Mouse (Mus musculus) embryonic facial prominence, embryonic 14.5 days (tissue): ENCODE data around the gene C3. TPM values are rescaled to one million over a fixed set of nuclear protein-coding genes. Genes with fewer than 3 reads are reported as not detected.

Experiments
- ATAC-seq: fragments of 200-750 bp; cut with Nextera tagmentation; 2 replicates; pipeline ENCODE4 v1.8.0; 2017; ENCODE audit warnings: low read depth, moderate number of reproducible peaks, moderate TSS enrichment
- DNase-seq: peaks from one replicate; pipeline ENCODE4 v3.0.0-alpha.2; 2015; ENCODE audit warnings: low spot score
- H3K27ac ChIP-seq: fragments of 300-500 bp; sonication (generic); replicated peaks from 2 replicates; pipeline ENCODE4 v1.5.1; 2014; ENCODE audit warnings: low read depth, mild to moderate bottlenecking, low read length, moderate library complexity
- H3K27me3 ChIP-seq: fragments of 300-500 bp; sonication (generic); replicated peaks from 2 replicates; pipeline ENCODE4 v1.6.1; 2014; ENCODE audit warnings: low read length; ENCODE audit not compliant: control insufficient read depth, insufficient read depth
- H3K36me3 ChIP-seq: fragments of 300-500 bp; sonication (generic); 2 replicates; pipeline ENCODE4 v1.6.1; 2014; ENCODE audit warnings: low read length, mixed read lengths; ENCODE audit not compliant: control insufficient read depth, insufficient read depth
- H3K4me1 ChIP-seq: fragments of 300-500 bp; sonication (generic); 2 replicates; pipeline ENCODE4 v1.6.1; 2014; ENCODE audit warnings: antibody characterized with exemption, low read length; ENCODE audit not compliant: control insufficient read depth, insufficient read depth
- H3K4me2 ChIP-seq: fragments of 300-500 bp; sonication (generic); 2 replicates; pipeline ENCODE4 v1.6.1; 2014; ENCODE audit warnings: low read depth, mild to moderate bottlenecking, low read length, moderate library complexity, mixed read lengths
- H3K4me3 ChIP-seq: fragments of 300-500 bp; sonication (generic); 2 replicates; pipeline ENCODE4 v1.5.1; 2014; ENCODE audit warnings: low read depth, mild to moderate bottlenecking, low read length
- H3K9ac ChIP-seq: fragments of 300-500 bp; sonication (generic); 2 replicates; pipeline ENCODE4 v1.6.1; 2014; ENCODE audit warnings: low read depth, mild to moderate bottlenecking, low read length, moderate library complexity, mixed read lengths
- H3K9me3 ChIP-seq: fragments of 300-500 bp; sonication (generic); 2 replicates; pipeline ENCODE4 v1.6.1; 2016; ENCODE audit warnings: low read length; ENCODE audit not compliant: control insufficient read depth
- WGBS: fragments of 180-500 bp; shearing (Covaris S2); extraction: QIAGEN DNeasy Blood & Tissue Kit; methylation state at CpG from one replicate; pipeline ENCODE4 v1.1.7; 2014; 5-methylcytosine and 5-hydroxymethylcytosine counted together
- polyA plus RNA-seq: library from polyadenylated mRNA; unstranded; fragments of >200 nt; fragmentation: Nextera tagmentation; extraction: Ambion mirVana; gene quantifications from 2 replicates; pipeline ENCODE4 v1.2.1, GENCODE M21; 2014

C3 gene
- polyA plus RNA-seq, 1 experiment from 2014 or later = 4.6 TPM

- ATAC-seq (peak; percentile 88), DNase-seq (peak; percentile 76)
- Histone ChIP-seq H3K9ac (no peak overlapping the region), H3K36me3 (peaks cover 36% of the 10 kb centered on the region), H3K27me3 (no peaks in the 10 kb centered on the region), H3K4me3 (peak overlapping the region; percentile 6; the same call in 1 of the 2 replicates), H3K4me1 (peaks cover 7% of the 10 kb centered on the region; the same call in 1 of the 2 replicates), H3K27ac (no peak overlapping the region), H3K9me3 (no peaks in the 10 kb centered on the region), H3K4me2 (peak overlapping the region; percentile 42)
- WGBS = 29% methylated on average over 20 of the region's 22 CpGs
These were observed 37.3 kb upstream of the C3 start for GRCm38 (mm10) chr17:57264972-57265945.

- no peak overlapping the region for H3K9ac ChIP-seq
- DNase-seq (no peak), ATAC-seq (no peak)
These were observed 36.2 kb upstream of the C3 start for GRCm38 (mm10) chr17:57264164-57264563.

GRCm38 (mm10) chr17:57262901-57263550, 35.1 kb upstream of the C3 start:
- H3K9ac ChIP-seq = no peak overlapping the region
- no peaks in the 10 kb centered on the region for H3K27me3 ChIP-seq
- H3K9me3 ChIP-seq = no peaks in the 10 kb centered on the region
- H3K27ac ChIP-seq = no peak overlapping the region
- no peak for ATAC-seq
- DNase-seq = no peak
- 87% methylated on average over 16 of the region's 17 CpGs for WGBS
- no peak overlapping the region for H3K4me2 ChIP-seq
- H3K4me3 ChIP-seq = no peak overlapping the region
- H3K36me3 ChIP-seq = peaks cover 57% of the 10 kb centered on the region
- H3K4me1 ChIP-seq = peaks cover 7% of the 10 kb centered on the region; the same call in 1 of the 2 replicates

More at GRCm38 (mm10) chr17:57264164-57264563, 36.2 kb upstream of the C3 start:
- peaks cover 7% of the 10 kb centered on the region; the same call in 1 of the 2 replicates for H3K4me1 ChIP-seq
- H3K4me2 ChIP-seq = no peak overlapping the region
- no peaks in the 10 kb centered on the region for H3K9me3 ChIP-seq
- H3K4me3 ChIP-seq = no peak overlapping the region
- 84% methylated on average over 2 of the region's 2 CpGs for WGBS
- H3K27me3 ChIP-seq = no peaks in the 10 kb centered on the region
- no peak overlapping the region for H3K27ac ChIP-seq
- peaks cover 46% of the 10 kb centered on the region for H3K36me3 ChIP-seq

- H3K4me3 ChIP-seq = no peak overlapping the region
- no peak overlapping the region for H3K27ac ChIP-seq
- H3K4me2 ChIP-seq = no peak overlapping the region
- WGBS = 14% methylated on average over 1 of the region's 1 CpGs
- DNase-seq = no peak
- no peaks in the 10 kb centered on the region for H3K27me3 ChIP-seq
- no peaks in the 10 kb centered on the region for H3K9me3 ChIP-seq
- peaks cover 67% of the 10 kb centered on the region for H3K36me3 ChIP-seq
- no peak for ATAC-seq
- peaks cover 7% of the 10 kb centered on the region; the same call in 1 of the 2 replicates for H3K4me1 ChIP-seq
- no peak overlapping the region for H3K9ac ChIP-seq
These were observed 33.9 kb upstream of the C3 start for GRCm38 (mm10) chr17:57261796-57262195.

- no peak overlapping the region for H3K4me3 ChIP-seq
- H3K27ac ChIP-seq = no peak overlapping the region
- DNase-seq = no peak
- no peaks in the 10 kb centered on the region for H3K9me3 ChIP-seq
- H3K27me3 ChIP-seq = no peaks in the 10 kb centered on the region
- WGBS = 95% methylated on average over 4 of the region's 4 CpGs
- H3K36me3 ChIP-seq = peaks cover 73% of the 10 kb centered on the region
- peaks cover 7% of the 10 kb centered on the region; the same call in 1 of the 2 replicates for H3K4me1 ChIP-seq
- no peak overlapping the region for H3K4me2 ChIP-seq
- ATAC-seq = no peak
- no peak overlapping the region for H3K9ac ChIP-seq
These were observed 33.4 kb upstream of the C3 start for GRCm38 (mm10) chr17:57261286-57261685.

- Histone ChIP-seq H3K4me1 (peaks cover 4% of the 10 kb centered on the region; the same call in 1 of the 2 replicates), H3K27ac (no peak overlapping the region), H3K9ac (no peak overlapping the region), H3K36me3 (peaks cover 81% of the 10 kb centered on the region), H3K4me3 (no peak overlapping the region), H3K4me2 (no peak overlapping the region), H3K27me3 (no peaks in the 10 kb centered on the region), H3K9me3 (no peaks in the 10 kb centered on the region)
- WGBS = 92% methylated on average over 9 of the region's 9 CpGs
- ATAC-seq (no peak), DNase-seq (no peak)
These were observed 32.4 kb upstream of the C3 start for GRCm38 (mm10) chr17:57260351-57260750.

GRCm38 (mm10) chr17:57259742-57260141, 31.8 kb upstream of the C3 start:
- H3K9me3 ChIP-seq = no peaks in the 10 kb centered on the region
- no peak overlapping the region for H3K27ac ChIP-seq
- H3K4me2 ChIP-seq = no peak overlapping the region
- DNase-seq (no peak), ATAC-seq (no peak)
- WGBS = 95% methylated on average over 8 of the region's 8 CpGs
- no peaks in the 10 kb centered on the region for H3K4me1 ChIP-seq
- H3K9ac ChIP-seq = no peak overlapping the region
- peaks cover 87% of the 10 kb centered on the region for H3K36me3 ChIP-seq
- H3K4me3 ChIP-seq = no peak overlapping the region
- no peaks in the 10 kb centered on the region for H3K27me3 ChIP-seq

GRCm38 (mm10) chr17:57258191-57258590, 30.3 kb upstream of the C3 start:
- WGBS = 100% methylated on average over 3 of the region's 3 CpGs
- DNase-seq (no peak), ATAC-seq (no peak)
- no peak overlapping the region for H3K9ac ChIP-seq
- no peak overlapping the region for H3K4me2 ChIP-seq
- H3K9me3 ChIP-seq = no peaks in the 10 kb centered on the region
- no peaks in the 10 kb centered on the region for H3K4me1 ChIP-seq
- no peaks in the 10 kb centered on the region for H3K27me3 ChIP-seq
- no peak overlapping the region for H3K4me3 ChIP-seq
- peaks cover 93% of the 10 kb centered on the region for H3K36me3 ChIP-seq
- no peak overlapping the region for H3K27ac ChIP-seq
